Mouse (Mus musculus) kidney, postnatal 36 days (tissue): ENCODE measurements around the gene Tbcel.

Source experiments
- DNase-seq, 2 experiments: peaks; one replicate each; pipeline ENCODE4 v3.0.0; 2021 to 2022; ENCODE audit warnings: mixed read lengths in 2 of 2

The Tbcel gene

DNA sequence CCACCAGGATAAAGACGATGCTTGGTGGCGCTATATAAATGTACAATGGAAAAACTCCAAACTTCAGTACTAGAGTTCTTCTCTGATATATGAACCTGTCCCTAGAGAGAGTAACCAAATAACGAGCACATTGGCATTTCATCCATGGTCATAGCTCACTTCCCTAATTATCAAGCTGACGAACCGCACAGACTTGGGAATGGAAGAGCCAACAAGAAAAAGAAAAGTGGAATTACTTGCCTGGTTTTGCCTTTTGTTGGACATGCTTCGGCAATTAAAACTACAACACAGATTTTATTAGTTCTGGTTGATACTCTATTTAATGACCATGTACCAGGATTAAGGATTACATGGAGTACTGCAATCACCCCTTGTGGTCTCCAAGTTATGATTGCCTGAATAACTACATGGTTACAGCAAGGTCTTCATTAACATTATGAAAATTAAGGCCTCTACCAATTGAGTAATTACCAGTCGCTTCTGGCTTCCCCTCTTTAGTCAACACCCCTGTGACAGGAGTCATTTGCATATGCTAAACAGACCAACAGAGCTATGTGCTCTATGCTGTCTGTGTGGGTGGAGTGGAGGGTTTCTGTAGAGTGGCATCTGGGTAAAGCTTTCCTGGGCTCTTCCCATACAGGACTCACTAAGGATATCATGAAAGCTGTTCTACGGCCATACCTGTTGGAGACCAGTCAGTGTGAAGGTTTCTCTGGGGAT, 124.8 kb downstream of the Tbcel start:
- no peak for DNase-seq

GRCm38 (mm10) chr9:42382063-42382462, 125.5 kb downstream of the Tbcel start:
- no peak for DNase-seq

- DNase-seq: no peak
Measured at GRCm38 (mm10) chr9:42378071-42378470, 129.5 kb downstream of the Tbcel start.

DNA sequence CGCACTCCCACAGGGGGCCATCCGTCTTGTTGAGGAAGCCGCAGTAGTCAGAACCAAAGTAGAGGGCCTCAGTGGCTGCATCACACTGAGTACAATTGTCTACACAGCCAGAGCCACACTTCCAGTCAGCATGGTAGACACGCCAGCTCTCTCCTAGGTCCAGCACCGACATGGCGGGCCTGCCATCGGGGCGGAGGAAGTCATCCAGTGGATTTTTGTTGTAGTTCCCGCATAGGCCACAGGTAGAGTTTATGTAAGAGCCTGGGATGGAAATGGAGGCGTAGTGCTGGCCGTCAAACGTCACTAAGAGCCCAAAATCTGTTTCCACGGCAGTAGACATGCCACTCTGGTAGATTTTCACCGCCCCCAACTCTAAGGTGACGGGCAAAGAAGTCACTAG, 130.0 kb downstream of the Tbcel start:
- DNase-seq: no peak

GRCm38 (mm10) chr9:42371670-42372368, 135.8 kb downstream of the Tbcel start:
- DNase-seq: no peak
